Mouse (Mus musculus): ENCODE data around the gene Ckm.
A peak's percentile ranks its signal among the peaks of the same experiment; 100 is the strongest.

The Ckm gene

DNA sequence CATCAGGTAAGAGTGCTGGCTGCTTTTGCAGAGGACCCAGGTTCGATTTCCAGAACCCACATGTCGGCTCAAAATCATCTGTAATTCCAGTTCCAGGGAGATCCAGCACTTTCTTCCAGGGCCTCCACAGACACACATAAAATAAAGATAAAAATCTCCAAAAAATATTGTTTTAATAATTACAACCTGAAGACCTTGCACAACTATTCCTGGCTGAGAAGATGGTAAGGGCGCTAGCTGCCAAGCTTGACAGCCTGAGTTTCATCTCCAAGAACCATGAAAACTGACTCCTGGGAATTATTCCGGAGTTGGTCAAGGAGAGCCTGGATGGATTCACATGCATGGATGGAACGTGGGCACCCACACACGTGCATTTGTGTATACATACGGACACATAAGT, at the start of gene Ckm:
Gene Ckm, plus strand, starts transcription at position 301 of the 400 bp plus-strand sequence.
- no peak for DNase-seq (ENCODE audit: low read depth, low spot score)

DNA sequence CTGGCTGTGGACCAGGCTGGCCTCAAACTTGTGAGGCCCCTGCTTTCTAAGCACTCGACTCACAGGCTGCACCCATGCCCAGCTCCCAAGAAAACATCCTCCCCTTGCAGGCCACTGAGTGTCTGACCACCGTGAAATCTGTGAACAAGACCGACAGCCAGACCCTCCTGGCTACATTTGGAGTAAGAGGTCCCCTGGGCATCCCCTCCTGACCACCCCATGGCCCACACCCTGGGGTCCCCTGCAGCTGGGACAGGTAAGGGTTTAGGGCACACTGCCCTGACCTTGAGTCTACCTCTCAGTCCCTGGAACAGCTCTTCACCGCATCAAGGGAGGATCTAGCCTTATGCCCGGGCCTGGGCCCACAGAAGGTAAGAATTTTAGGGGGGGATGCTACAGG, 49.6 kb upstream of the Ckm start:
- no peak for DNase-seq (ENCODE audit: low read depth, low spot score)

DNA sequence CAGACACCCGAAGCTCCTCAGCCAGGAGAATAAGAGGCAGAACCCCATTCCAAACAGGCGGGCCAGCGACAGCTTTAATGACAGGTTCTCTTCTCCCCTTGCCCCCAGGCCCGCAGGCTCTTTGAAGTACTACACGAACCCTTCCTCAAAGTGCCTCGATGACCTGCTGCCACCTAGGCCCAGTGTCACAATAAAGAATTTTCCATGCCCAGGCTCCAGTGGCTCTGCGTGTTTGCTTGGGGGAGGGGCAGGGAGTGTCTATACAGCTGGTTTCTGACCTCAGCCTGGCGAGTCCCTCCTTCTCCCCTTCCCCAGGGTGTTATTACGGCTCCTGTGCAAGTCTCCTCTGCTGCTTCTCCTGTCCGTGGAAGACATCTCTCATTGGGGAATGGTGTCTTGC, 48.3 kb upstream of the Ckm start:
- no peak for DNase-seq (ENCODE audit: low read depth, low spot score)

DNA sequence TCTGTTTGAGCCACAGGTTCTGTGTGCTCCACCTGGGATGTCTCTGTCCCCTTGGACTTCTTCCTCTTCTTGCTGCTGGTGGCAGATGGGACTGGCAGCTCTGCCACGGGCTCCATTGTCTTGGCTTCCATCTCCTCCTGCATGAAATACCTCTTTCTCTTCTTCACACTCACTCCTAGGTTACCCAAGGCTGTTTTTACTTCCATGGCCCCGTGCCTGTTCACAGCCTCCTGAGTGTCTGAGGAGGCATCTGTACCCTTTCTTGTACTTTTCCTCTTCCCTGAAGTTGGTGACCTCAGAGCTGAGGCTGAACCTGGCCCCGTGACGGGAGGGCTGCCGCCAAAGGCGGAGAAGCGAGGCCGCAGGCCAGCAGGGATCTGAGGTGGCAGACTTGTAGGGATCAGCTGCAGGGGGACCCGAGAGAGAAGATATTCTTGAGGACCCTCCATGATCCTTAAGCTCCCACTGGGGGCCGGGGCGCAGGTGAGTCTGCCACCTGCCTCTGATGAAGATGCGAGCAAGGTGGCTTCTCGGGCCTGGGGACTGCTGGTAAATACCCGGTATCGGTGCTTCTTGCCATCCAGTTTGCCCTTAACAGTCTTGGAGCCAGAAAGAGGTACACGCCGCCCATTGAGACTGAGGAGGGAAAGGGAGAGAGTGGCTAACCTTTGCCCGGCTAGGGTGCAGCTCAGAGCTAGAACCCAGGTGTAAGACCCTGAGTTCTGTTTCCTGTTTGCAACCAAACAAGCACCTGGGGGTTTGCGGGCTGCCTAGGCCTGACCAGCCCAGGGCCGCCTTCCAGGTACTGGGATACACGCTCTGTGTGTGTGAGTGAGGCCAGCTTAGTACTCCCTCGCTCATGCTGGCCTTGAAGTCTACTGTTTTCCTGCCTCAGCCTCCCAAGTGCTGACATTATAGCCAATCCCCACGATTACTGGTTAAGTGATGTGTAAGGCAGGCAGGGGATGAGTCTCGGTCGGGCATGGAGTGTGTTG, 46.9 kb upstream of the Ckm start:
- DNase-seq (ENCODE audit: low read depth, low spot score) = no peak

DNA sequence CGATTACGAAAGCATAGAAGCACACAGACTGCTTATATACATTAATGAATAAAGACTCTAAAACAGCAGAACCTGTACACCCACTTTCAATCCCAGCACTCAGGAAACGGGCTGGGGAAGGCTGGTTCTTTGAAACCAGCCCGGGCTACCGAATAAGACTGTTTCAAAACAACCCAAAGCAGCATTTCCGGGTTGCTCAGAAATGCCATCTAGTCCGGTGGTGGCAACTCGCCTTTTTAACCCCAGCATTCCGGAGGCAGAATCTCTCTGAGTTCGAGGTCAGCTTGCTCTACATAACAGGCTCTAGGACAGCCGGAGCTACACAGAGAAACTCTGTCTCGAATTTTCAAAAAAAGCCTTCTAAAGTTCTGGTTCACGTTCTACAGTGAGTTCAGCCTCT, 45.9 kb upstream of the Ckm start:
- DNase-seq (ENCODE audit: low read depth, low spot score) = no peak

DNA sequence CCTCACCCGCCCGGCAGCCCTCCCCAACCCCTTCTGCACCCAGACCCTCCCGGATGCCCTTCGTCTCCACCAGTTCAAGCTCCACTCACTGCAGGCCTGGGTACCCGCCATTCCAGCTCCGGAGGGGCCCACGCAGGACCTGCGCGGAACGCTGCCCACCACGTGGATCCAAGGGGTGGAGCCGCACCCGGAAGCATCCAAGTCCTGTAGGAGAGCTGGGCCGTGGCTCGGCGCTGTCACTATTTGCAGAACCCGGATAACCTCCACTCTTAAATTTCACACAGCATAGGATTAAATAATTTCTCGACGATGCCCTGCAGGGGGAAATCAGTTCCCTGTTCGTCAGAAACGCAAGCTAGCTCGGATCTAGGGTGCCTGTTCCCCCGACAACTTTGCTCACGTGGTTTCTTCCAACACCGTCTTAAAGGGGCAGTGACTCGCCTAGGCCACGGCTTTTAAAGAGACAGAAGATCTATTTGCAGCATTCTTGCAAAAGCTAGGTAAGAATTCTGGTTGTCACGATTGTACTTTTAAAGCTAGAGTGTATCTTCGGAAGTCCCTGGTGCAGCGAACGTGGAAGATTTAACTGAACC, 45.2 kb upstream of the Ckm start, which contains the start of the genes Cd3eap and Ppp1r13l:
Gene Cd3eap, minus strand, starts transcription at position 185 of the 593 bp plus-strand sequence.
Gene Ppp1r13l, plus strand, starts transcription at position 451 of the 593 bp plus-strand sequence.
- peak; percentile 93 for DNase-seq (ENCODE audit: low read depth, low spot score)

DNA sequence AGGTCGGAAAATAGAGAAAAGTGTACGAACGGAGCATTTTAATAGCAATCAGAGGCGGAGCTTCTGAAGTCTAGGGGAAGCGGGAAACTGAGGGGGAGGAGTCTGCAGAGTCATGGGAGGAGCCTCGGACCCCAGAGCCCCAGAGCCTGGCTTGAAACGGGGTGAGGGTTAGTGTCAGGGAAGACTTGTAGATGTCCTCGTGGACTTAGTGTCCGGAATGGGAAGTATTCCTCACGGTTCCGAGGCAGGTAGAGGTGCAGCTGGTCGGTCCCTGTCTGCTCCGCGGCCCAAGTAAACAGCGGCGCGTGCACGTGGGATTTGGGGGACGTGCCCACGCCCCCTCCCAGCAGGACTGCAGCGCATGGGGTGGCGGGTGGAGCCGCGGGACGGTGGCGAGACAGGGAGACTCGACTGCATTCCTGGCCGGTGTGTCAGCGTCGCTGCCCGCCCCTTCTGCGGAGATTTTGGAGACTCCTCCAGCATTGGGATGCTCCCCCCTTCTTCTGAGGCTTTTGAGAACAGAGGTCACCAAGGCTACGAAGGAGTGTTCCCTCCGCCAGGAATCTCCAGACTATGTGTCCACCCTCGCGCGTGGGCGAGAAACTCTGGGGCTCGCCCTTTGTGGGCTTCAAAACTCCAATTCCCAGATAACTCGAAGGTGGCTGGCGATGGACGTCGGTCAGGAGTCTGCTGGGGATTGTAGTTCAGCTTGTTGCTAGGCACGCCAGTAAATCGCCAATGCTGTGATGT, 44.5 kb upstream of the Ckm start:
- DNase-seq (ENCODE audit: low read depth, low spot score) = no peak

DNA sequence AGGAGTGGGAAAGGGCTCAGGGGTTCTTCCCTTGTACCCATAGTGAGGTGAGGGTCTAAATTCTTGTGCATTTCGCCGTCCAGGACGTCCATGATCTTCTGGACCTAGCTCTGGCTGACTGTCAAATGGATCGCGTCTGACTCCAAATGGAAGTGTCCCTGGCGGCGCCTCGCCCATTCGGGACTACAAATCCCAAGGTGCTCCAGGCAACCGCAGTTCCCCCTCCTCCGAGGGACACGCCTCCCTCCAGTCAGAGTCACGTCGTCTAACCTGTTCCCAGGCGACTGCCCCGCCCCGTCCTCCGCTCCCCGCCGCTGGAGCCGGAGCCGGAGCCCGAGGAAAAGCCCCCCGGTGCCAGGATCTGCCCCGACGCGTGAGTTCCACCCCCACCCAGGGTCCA, 43.6 kb upstream of the Ckm start:
- DNase-seq (ENCODE audit: low read depth, low spot score) = peak; percentile 90

DNA sequence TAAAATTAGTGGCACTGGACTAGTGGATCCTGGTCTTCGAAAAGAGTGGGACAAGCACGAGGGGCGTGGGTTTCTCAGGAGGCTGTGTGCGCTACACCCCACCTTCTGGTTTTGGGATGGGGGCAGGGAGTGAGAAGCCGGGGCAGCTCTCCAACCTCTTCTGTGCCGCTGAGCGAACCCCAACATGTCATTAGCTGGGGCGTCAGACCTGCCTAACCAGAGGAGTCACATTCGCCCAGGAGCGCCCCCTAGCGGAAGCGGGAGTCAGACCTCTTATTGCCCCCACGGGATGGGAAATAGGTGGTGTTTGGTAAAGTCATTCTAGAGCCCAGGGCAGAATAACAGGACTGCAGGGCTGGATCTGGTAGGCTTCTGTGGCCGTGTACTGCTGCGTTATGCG, 42.9 kb upstream of the Ckm start:
- DNase-seq (ENCODE audit: low read depth, low spot score) = no peak

DNA sequence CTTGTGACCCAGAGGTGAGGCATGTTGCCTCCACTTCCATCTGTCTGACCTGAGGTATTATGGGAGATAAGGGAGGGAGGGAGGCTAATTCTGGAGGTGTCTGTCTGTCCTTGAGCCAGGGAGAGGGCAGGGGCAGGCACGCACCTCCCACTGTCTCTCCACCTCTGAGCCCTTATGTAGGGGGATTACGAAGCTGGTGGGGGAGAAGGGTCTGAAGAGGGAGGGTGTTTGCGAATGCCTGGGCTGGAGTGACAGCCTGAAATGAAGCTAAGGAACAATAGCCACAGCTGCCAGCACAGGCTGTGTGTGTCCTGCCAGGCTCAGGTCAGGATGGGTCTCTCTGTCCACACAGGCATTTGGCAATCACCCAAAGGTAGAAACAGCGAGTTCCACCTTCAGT, 42.3 kb upstream of the Ckm start:
- DNase-seq (ENCODE audit: low read depth, low spot score) = no peak

DNA sequence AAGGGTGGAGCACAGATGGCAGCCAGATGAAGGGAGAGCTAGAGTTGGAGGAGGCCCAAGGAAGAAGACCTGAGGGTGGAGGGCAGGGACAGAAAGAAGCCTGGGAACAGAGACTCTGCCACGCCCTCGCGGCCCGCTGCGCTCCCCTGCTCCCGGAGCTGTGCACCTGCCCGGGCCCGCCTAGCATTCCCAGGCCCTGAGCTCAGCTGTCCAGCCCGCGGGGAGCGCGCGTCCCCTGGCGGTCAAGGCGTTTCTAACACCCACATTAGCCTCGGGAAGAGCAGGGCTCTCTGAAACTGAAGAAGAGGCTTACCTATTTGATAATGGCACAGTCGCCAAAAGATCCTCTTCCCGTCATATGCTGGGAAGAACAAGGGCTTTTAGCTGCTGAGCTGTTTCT, 40.7 kb upstream of the Ckm start:
- no peak for DNase-seq (ENCODE audit: low read depth, low spot score)

DNA sequence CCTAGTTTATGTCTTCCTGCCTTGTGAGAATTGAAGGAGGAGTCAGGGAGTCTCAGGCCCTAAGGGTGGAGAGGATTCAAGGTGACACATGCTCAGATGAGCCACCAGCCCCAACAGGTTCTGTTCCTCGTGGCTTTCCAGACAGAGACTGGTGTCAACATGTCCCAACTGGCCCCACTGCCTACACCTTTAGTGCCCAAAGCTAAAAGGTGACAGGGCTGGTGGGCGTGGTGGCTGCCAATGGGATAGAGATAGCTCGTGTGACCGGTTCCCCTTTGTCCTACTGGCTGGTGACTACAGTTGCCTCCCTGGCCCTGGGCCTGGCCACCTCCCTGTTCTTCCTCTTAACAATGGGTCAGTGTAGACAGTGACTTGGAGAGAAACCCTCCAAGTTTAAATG, 39.2 kb upstream of the Ckm start:
- no peak for DNase-seq (ENCODE audit: low read depth, low spot score)

DNA sequence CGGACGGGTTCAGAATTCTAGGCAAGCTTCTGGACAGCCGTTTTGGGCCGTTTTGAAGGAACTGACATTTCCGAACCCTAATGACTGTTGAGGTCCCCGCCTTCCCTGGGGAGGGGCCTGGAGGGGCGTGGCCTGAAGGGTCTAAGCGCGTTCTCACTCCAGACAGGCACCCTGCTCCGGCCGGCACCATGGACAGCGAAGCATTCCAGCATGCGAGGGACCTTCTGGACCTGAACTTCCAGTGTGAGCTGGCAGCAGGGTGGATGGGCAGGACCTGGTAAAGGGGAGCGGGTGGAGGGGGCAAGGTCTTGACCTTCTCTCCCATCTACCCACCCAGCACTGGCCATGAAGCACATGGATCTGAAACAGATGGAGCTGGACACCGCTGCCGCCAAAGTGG, 36.2 kb upstream of the Ckm start:
- no peak for DNase-seq (ENCODE audit: low read depth, low spot score)

DNA sequence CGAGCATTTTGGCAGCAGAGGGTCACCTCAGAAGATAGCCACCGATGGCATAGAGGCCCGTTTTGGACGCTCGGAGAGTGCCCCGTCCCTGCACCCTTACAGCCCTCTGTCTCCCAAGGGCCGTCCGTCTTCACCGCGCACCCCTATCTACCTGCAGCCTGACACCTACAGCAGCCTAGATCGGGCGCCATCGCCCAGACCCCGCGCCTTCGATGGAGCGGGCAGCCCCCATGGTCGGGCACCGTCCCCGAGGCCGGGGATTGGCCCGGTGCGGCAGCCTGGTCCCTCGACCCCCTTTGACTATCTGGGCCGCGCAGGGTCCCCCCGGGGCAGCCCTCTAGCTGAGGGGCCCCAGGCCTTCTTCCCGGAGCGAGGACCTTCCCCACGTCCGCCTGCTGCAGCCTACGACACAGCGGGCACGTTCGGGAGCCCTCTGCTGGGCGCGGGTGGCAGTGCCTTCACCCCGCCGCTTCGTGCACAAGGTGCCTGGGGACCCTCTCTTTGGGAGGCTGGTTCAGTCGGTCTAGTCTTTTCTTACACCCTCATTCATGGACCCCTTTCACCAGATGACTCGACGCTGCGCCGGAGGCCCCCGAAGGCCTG, 34.7 kb upstream of the Ckm start:
- no peak for DNase-seq (ENCODE audit: low read depth, low spot score)

DNA sequence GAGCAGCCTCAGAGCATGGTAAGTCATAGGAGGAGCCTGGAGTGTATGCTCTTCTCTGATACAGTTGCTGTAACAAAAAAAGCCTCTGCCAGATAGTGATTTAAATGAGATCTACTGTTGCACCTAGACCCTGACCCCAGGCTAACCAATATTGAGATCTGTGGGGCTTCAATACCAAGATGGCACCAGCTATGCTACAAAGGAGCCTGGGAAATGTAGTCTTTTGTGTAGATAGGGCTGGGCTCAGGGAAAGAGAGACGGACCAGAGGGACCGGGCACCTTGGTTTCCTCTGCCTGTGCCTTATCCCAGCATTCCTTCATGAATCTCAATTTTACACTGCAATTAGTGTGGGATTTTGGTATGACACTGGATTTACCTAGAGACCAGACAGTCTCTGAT, 31.2 kb upstream of the Ckm start:
- DNase-seq (ENCODE audit: low read depth, low spot score) = no peak

DNA sequence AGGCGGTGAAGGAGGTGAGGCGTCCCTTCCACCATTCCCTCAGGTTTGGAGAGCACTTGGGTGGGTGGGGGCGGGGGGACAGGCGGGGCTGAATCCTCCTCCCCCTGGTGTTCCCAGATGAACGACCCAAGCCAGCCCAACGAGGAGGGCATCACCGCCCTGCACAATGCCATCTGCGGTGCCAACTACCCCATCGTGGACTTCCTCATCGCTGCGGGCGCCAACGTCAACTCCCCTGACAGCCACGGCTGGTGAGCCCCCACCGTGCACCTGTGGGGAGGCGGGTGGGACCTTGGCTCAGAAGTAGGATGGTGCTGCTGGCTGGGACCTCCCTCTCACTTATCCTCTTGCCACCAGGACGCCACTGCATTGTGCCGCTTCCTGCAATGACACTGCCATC, 29.2 kb upstream of the Ckm start:
- no peak for DNase-seq (ENCODE audit: low read depth, low spot score)

DNA sequence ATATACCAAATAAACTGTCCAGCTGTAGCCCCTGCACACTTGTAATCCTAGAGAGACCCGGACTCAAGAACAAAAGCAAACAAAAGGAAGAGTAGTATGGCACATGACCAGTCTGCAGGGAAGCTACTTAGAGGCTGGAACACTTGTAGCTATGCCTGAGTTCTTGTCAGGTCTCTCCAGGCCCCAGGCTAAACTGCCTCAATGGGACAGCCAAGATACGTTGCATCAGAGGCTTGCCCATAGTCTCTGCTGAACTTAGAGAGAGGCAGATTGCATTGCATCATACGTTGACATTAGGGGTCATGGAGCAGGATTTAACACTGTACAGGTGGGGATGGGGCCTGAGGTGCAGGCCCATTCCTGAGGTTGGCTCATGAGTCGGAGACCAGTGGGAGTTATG, 28.6 kb upstream of the Ckm start:
- DNase-seq (ENCODE audit: low read depth, low spot score) = no peak

DNA sequence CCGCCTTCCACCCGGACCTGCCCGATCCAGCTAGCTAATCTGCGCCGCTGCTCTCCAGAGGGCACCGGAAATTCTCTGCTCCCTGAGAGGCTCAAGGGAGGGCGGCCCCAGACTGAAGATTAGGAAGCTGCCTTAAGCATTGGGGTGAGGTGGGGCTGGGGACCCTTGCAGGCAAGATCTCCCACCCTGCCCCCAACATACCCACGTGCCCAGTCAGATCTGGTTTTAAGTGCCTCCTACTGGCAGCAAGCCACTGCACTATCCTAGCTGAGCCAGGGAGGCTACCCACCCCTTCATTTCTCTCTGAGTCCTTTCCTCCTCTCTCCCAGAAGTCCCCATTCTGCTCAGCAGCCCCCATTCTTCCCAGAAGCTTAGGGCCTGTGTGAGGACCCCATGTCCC, 26.5 kb upstream of the Ckm start:
- no peak for DNase-seq (ENCODE audit: low read depth, low spot score)

DNA sequence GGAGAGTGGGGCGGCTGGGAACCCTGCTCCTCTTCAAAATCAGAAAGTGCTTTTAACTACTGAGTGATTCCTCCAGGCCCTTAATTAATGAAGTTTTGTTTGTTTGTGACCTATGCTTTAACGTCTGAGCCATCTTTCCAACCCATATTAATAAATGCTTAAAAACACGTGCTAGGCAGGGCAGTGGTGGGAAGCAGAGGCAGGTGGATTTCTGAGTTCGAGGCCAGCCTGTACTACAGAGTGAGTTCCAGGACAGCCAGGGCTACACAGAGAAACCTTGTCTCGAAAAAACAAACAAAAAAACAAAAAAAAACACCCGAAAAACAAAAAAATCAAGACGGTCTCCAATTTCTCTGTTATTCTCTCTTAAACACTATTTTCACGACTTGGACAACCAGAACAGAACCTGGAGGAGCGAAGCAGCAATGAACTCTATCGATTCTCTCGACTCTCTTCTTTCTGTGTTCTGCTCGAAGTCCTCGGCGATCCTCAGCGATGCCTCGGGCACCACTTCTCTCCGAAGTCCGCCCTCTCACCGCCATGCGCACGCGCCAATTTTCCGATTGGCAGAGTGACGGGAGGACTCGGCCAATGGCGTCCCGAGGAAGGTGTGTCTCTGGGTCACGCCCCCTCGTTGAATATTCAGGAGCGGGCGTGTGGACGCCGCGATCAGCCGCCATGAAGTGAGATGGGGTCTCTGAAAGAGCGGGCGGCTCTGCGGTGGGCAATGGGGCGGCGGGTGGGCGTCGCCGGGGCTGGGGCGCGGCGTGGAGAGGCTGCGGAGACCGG, 23.0 kb upstream of the Ckm start, which contains the start of gene Ercc2:
Gene Ercc2, plus strand, starts transcription at position 634 of the 789 bp plus-strand sequence.
- peak; percentile 98 for DNase-seq (ENCODE audit: low read depth, low spot score)

DNA sequence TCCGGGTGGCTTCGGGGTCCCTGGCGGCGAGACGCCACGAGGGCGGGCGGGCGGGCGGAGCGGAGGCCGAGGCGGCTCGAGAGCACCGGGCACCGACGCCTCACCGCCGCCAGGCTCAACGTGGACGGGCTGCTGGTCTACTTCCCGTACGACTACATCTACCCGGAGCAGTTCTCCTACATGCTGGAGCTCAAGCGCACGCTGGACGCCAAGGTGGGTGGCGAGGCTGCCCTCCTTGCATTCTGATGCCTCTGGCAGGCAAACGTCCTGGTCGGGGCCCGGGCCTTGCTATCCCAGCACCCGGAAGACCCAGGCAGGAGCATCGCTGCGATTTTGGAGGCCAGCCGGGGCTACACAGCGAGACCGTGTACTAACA, 22.4 kb upstream of the Ckm start:
- DNase-seq (ENCODE audit: low read depth, low spot score) = no peak

DNA sequence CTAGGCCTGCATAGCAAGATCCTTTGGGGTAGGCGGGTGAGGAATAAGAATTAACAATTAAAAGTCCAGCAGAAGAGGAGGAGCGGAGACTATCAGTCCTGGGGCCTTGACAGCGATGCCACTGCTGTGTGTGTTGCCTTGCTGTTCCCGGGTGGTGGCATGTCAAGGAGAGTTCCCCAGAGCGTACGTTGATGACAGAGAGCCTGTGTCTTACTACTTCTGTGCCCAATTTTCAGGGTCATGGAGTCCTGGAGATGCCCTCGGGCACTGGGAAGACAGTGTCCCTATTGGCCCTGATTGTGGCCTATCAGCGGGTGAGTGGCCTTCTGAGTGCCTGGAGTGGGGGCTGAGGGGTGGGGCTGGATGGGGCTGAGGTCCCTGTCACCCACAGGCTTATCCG, 20.9 kb upstream of the Ckm start:
- DNase-seq (ENCODE audit: low read depth, low spot score) = no peak
